Mouse (Mus musculus) intestine, postnatal 0 days (tissue): ENCODE data around the gene Sufu. TPM values are rescaled to one million over a fixed set of nuclear protein-coding genes. Genes with fewer than 3 reads are reported as not detected.

Experiments
- ATAC-seq: fragments of 200-750 bp; cut with Nextera tagmentation; 2 replicates; pipeline ENCODE4 v1.8.0; 2017; ENCODE audit warnings: mild to moderate bottlenecking, moderate TSS enrichment, moderate library complexity
- H3K27ac ChIP-seq: fragments of 300-500 bp; sonication (generic); 2 replicates; pipeline ENCODE4 v1.5.1; 2014; ENCODE audit warnings: mild to moderate bottlenecking, low read depth, low read length, moderate library complexity
- H3K27me3 ChIP-seq: fragments of 300-500 bp; sonication (generic); replicated peaks from 2 replicates; pipeline ENCODE4 v1.6.1; 2014; ENCODE audit warnings: low read length, mixed read lengths; ENCODE audit not compliant: control insufficient read depth, insufficient read depth
- H3K36me3 ChIP-seq: fragments of 300-500 bp; sonication (generic); 2 replicates; pipeline ENCODE4 v1.6.1; 2014; ENCODE audit warnings: mild to moderate bottlenecking, moderate library complexity; ENCODE audit not compliant: control insufficient read depth, insufficient read depth
- H3K4me1 ChIP-seq: fragments of 300-500 bp; sonication (generic); replicated peaks from 2 replicates; pipeline ENCODE4 v1.6.1; 2014; ENCODE audit warnings: antibody characterized with exemption, low read length, mixed read lengths; ENCODE audit not compliant: control insufficient read depth, insufficient read depth
- H3K4me2 ChIP-seq: fragments of 300-500 bp; sonication (generic); replicated peaks from 2 replicates; pipeline ENCODE4 v1.6.1; 2014; ENCODE audit warnings: low read depth, mild to moderate bottlenecking, moderate library complexity
- H3K4me3 ChIP-seq: fragments of 300-500 bp; sonication (generic); 2 replicates; pipeline ENCODE4 v1.5.1; 2014; ENCODE audit warnings: low read depth, low read length
- H3K9ac ChIP-seq: fragments of 300-500 bp; sonication (generic); 2 replicates; pipeline ENCODE4 v1.6.1; 2014; ENCODE audit warnings: mild to moderate bottlenecking, low read depth, low read length
- H3K9me3 ChIP-seq: fragments of 300-500 bp; sonication (generic); 2 replicates; pipeline ENCODE4 v1.6.1; 2016; ENCODE audit warnings: mixed run types; ENCODE audit not compliant: control insufficient read depth
- CTCF ChIP-seq: sonication (generic); IDR thresholded peaks from 2 replicates; pipeline ENCODE4 v1.5.1; 2016; ENCODE audit warnings: low read depth, mild to moderate bottlenecking, control low read depth, antibody characterized with exemption, moderate library complexity
- WGBS: fragments of 180-500 bp; shearing (Covaris S2); extraction: QIAGEN DNeasy Blood & Tissue Kit; methylation state at CpG from one replicate; pipeline ENCODE4 v1.1.7; 2014; 5-methylcytosine and 5-hydroxymethylcytosine counted together
- polyA plus RNA-seq: library from polyadenylated mRNA; unstranded; fragments of >200 nt; fragmentation: Nextera tagmentation; extraction: Ambion mirVana; gene quantifications from 2 replicates; pipeline ENCODE4 v1.2.1, GENCODE M21; 2015

Sufu gene
- polyA plus RNA-seq, 1 experiment from 2014 or later: 9.5 TPM

- no peak for ATAC-seq
- peaks cover 5% of the 10 kb centered on the region; the same call in 1 of the 2 replicates for H3K4me1 ChIP-seq
- no peak overlapping the region for H3K27ac ChIP-seq
- no peaks in the 10 kb centered on the region for H3K27me3 ChIP-seq
- no peak overlapping the region for H3K4me2 ChIP-seq
- no peaks in the 10 kb centered on the region for H3K9me3 ChIP-seq
- TF ChIP-seq CTCF: no peak
- H3K36me3 ChIP-seq: peaks cover 32% of the 10 kb centered on the region
- 31% methylated on average over 10 of the region's 10 CpGs for WGBS
- no peak overlapping the region for H3K4me3 ChIP-seq
- H3K9ac ChIP-seq: no peak overlapping the region
These were observed 74.8 kb downstream of the Sufu start for GRCm38 (mm10) chr19:46471324-46472093.

DNA sequence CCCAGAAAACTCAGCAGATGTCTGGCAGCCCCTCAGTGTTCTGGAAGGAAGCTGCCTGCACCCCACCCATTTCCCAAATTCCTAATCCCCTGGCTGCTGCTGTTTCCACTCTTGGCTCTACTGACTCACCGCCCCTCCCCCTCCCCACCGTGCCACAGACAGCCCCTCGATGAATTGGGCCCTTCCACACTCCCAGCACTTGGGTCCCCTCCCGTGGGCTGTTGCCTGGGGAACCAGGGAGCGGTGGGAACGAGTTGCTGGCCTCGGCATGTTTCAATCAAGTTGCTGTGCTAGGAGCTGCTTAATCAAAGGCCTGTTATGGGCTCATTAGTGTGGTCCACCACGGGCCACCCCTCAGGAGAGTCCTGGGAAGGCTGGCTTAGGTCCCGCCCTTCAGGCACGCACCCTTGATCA, 80.7 kb downstream of the Sufu start:
- peak overlapping the region; percentile 68; the same call in 1 of the 2 replicates for H3K27ac ChIP-seq
- WGBS: 57% methylated on average over 10 of the region's 10 CpGs
- H3K9ac ChIP-seq: no peak overlapping the region
- peaks cover 33% of the 10 kb centered on the region for H3K36me3 ChIP-seq
- H3K9me3 ChIP-seq: no peaks in the 10 kb centered on the region
- H3K27me3 ChIP-seq: no peaks in the 10 kb centered on the region
- no peak overlapping the region for H3K4me2 ChIP-seq
- no peak overlapping the region for H3K4me3 ChIP-seq
- ATAC-seq: no peak
- 0 out of 2 replicates have a peak, but pooled peaks cover 11% of the 10 kb centered on the region for H3K4me1 ChIP-seq
- TF ChIP-seq CTCF: no peak

- WGBS: 72% methylated on average over 4 of the region's 4 CpGs
- peaks cover 32% of the 10 kb centered on the region for H3K36me3 ChIP-seq
- peak overlapping the region; percentile 68 for H3K27ac ChIP-seq
- peaks cover 14% of the 10 kb centered on the region; the same call in 1 of the 2 replicates for H3K4me1 ChIP-seq
- H3K4me2 ChIP-seq: no peak overlapping the region
- no peak; the same call in 1 of the 2 replicates for ATAC-seq
- no peaks in the 10 kb centered on the region for H3K9me3 ChIP-seq
- no peak overlapping the region for H3K4me3 ChIP-seq
- TF ChIP-seq CTCF: no peak
- no peak overlapping the region for H3K9ac ChIP-seq
- H3K27me3 ChIP-seq: no peaks in the 10 kb centered on the region
These were observed 81.5 kb downstream of the Sufu start for GRCm38 (mm10) chr19:46478242-46478641.

DNA sequence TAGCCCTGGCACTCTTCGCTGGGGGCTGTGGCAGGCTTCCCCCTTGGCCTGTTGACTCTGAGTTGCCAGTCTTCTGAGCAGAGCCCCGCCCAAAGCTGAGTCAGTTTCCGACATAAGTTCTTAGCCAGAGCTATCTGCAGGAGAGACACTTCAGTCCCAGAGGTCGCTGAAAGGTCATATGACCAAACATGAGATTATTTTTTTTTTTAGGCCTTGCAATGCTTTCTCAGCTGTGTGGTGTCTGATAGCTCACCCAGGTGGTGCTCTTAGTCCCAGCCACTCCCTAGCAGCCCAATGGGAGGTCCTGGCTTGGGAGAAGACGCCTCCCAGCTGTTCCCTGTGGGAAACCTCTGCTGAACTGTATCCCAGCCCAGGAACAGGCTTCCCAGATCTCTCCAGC, 82.1 kb downstream of the Sufu start:
- peaks cover 15% of the 10 kb centered on the region; the same call in 1 of the 2 replicates for H3K4me1 ChIP-seq
- TF ChIP-seq CTCF: no peak
- H3K9ac ChIP-seq: no peak overlapping the region

GRCm38 (mm10) chr19:46479306-46480075, 82.8 kb downstream of the Sufu start:
- H3K4me3 ChIP-seq: no peak overlapping the region
- H3K4me2 ChIP-seq: peak overlapping the region; percentile 7; the same call in 1 of the 2 replicates
- H3K4me1 ChIP-seq: peaks cover 21% of the 10 kb centered on the region
- 56% methylated on average over 21 of the region's 21 CpGs for WGBS
- no peaks in the 10 kb centered on the region for H3K9me3 ChIP-seq
- peak overlapping the region; percentile 68 for H3K27ac ChIP-seq
- H3K36me3 ChIP-seq: peaks cover 20% of the 10 kb centered on the region
- no peak overlapping the region for H3K9ac ChIP-seq
- no peaks in the 10 kb centered on the region for H3K27me3 ChIP-seq
- ATAC-seq: no peak
- TF ChIP-seq CTCF: peak; percentile 18; the same call in 1 of the 2 replicates

More for the DNA sequence above, 82.1 kb downstream of the Sufu start:
- 29% methylated on average over 5 of the region's 5 CpGs for WGBS
- Histone ChIP-seq H3K4me3 (no peak overlapping the region), H3K27ac (peak overlapping the region; percentile 68), H3K4me2 (0 out of 2 replicates have a peak overlapping the region, but pooled peaks have one; percentile 7), H3K36me3 (peaks cover 26% of the 10 kb centered on the region), H3K27me3 (no peaks in the 10 kb centered on the region), H3K9me3 (no peaks in the 10 kb centered on the region)
- peak; percentile 59 for ATAC-seq
